Mouse (Mus musculus) neural tube, embryonic 13.5 days (tissue): ENCODE results near the gene H2-Q1. TPM values are rescaled to one million over a fixed set of nuclear protein-coding genes. Genes with fewer than 3 reads are reported as not detected.
"Not testable (repeated sequence)": the region's sequence is repeated elsewhere in the genome, so short reads cannot be mapped to it uniquely, and the experiment has no call there.

Source experiments
- ATAC-seq: fragments of 200-750 bp; cut with Nextera tagmentation; 2 replicates; pipeline ENCODE4 v1.8.0; 2017; ENCODE audit warnings: low read depth, mild to moderate bottlenecking, moderate TSS enrichment, moderate library complexity
- H3K27ac ChIP-seq: fragments of 300-500 bp; sonication (generic); replicated peaks from 2 replicates; pipeline ENCODE4 v1.5.1; 2015; ENCODE audit warnings: moderate library complexity, mild to moderate bottlenecking, inconsistent platforms
- H3K27me3 ChIP-seq: fragments of 300-500 bp; sonication (generic); 2 replicates; pipeline ENCODE4 v1.6.1; 2015; ENCODE audit warnings: mild to moderate bottlenecking, inconsistent platforms
- H3K36me3 ChIP-seq: fragments of 300-500 bp; sonication (generic); 2 replicates; pipeline ENCODE4 v1.6.1; 2015; ENCODE audit warnings: mild to moderate bottlenecking, inconsistent platforms
- H3K4me1 ChIP-seq: fragments of 300-500 bp; sonication (generic); replicated peaks from 2 replicates; pipeline ENCODE4 v1.6.1; 2015; ENCODE audit warnings: inconsistent platforms
- H3K4me2 ChIP-seq: fragments of 300-500 bp; sonication (generic); 2 replicates; pipeline ENCODE4 v1.6.1; 2015; ENCODE audit warnings: inconsistent platforms, mild to moderate bottlenecking, moderate library complexity
- H3K4me3 ChIP-seq: fragments of 300-500 bp; sonication (generic); 2 replicates; pipeline ENCODE4 v1.5.1; 2015; ENCODE audit warnings: mild to moderate bottlenecking, inconsistent platforms
- H3K9ac ChIP-seq: fragments of 300-500 bp; sonication (generic); 2 replicates; pipeline ENCODE4 v1.6.1; 2015; ENCODE audit warnings: moderate library complexity, mild to moderate bottlenecking, inconsistent platforms
- H3K9me3 ChIP-seq: fragments of 300-500 bp; sonication (generic); 2 replicates; pipeline ENCODE4 v1.6.1; 2016; ENCODE audit warnings: inconsistent platforms
- WGBS: fragments of 180-500 bp; shearing (Covaris S2); methylation state at CpG from one replicate; pipeline ENCODE4 v1.1.7; 2015; 5-methylcytosine and 5-hydroxymethylcytosine counted together
- polyA plus RNA-seq: library from polyadenylated mRNA; unstranded; fragments of >200 nt; fragmentation: Nextera tagmentation; extraction: Ambion mirVana; gene quantifications from 2 replicates; pipeline ENCODE4 v1.2.1, GENCODE M21; 2015

H2-Q1 gene
- 0.22 TPM in 1 of 2 replicates, not detected in the other for polyA plus RNA-seq

DNA sequence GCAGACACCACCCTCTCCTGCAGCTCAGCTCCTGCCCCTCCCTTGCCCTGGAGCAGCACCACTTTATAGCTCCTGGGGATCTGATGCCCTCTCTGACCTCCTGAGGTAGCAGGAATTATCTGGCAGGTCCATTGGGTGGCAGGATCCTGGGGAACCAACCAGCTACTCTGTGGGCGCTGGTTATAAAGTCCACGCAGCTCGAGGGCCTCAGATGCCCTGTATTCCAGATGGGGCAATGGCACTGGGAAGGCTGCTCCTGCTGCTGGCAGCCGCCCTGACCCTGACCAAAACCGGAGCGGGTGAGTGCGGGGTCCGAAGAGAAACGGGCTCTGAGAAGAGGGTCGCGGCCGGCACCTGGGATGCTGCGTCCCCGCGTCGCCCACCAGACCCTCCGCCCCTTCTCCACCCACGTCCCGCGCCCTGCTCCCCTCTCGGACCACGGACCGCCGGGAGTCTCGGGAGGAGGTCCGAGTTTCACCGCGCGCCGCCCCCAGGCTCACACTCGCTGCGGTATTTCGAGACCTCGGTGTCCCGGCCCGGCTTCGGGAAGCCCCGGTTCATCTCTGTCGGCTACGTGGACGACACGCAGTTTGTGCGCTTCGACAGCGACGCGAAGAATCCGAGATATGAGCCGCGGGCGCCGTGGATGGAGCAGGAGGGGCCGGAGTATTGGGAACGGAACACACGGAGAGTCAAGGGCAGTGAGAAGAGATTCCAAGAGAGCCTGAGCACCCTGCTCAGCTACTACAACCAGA is at the start of gene H2-Q1:
Gene H2-Q1 (plus strand): TSS at position 79 of the 755 bp plus-strand sequence.
- peaks cover 59% of the 10 kb centered on the region for H3K27me3 ChIP-seq
- peak within 1 kb of the TSS; percentile 62 for H3K9ac ChIP-seq
- no peaks in the 10 kb centered on the region for H3K36me3 ChIP-seq
- peak within 1 kb of the TSS; percentile 59 for H3K4me2 ChIP-seq
- peaks cover 9% of the 10 kb centered on the region for H3K4me1 ChIP-seq
- 3% methylated on average over 55 of the region's 55 CpGs for WGBS
- H3K4me3 ChIP-seq = peak within 1 kb of the TSS; percentile 34
- ATAC-seq = no peak
- H3K27ac ChIP-seq = no peak within 1 kb of the TSS
- H3K9me3 ChIP-seq = no peaks in the 10 kb centered on the region

DNA sequence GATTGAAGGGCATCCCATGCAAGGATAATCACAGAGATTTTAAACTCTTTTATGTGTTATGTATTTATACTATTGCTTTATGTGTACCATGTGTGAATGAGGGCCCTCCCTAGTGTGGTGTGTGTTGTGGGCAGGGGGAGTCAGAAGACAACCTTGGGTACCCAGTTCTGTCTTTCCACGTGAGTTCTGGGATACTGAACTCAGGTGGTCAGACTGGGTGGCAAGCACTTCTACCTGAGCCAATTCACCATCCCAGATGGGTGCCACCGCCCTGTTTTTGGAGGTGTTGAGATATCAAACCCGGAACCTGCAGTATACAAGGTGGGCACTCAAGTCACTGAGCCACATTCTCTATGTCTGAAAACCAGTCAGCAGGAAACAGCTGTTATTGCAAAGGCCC is 48.0 kb upstream of the H2-Q1 start:
- H3K9me3 ChIP-seq = 0 out of 2 replicates have a peak, but pooled peaks cover 3% of the 10 kb centered on the region
- H3K27ac ChIP-seq = no peak overlapping the region
- peaks cover 18% of the 10 kb centered on the region for H3K27me3 ChIP-seq
- no peak overlapping the region for H3K9ac ChIP-seq
- H3K4me2 ChIP-seq = no peak overlapping the region
- ATAC-seq = no peak
- no peak overlapping the region for H3K4me3 ChIP-seq
- H3K4me1 ChIP-seq = no peaks in the 10 kb centered on the region
- 69% methylated on average over 3 of the region's 3 CpGs for WGBS
- H3K36me3 ChIP-seq = no peaks in the 10 kb centered on the region

DNA sequence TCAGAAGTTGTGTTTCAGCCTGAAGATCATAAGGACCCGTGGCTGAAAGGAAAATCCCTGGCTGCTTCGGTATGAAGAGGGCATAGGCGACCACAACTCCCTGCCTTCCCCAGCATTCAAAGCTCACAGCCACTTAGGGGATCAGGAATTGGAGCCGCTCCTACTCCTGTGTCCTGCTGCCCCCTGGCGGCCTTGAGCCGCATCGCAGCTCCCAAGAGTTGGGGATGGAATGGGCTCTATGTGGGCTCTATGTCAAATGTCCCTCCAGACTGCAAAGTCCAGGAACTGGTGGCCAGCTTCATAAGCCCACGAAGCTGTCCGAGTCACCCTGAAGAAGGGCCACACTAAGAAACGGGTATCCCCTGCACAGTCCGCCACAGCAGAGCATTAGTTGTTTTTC is 45.4 kb upstream of the H2-Q1 start:
- Histone ChIP-seq H3K4me2 (no peak overlapping the region), H3K27ac (no peak overlapping the region), H3K9ac (no peak overlapping the region), H3K36me3 (no peaks in the 10 kb centered on the region), H3K4me1 (no peaks in the 10 kb centered on the region), H3K4me3 (no peak overlapping the region), H3K27me3 (peaks cover 18% of the 10 kb centered on the region), H3K9me3 (0 out of 2 replicates have a peak, but pooled peaks cover 3% of the 10 kb centered on the region)
- peak; percentile 74 for ATAC-seq
- 8% methylated on average over 11 of the region's 11 CpGs for WGBS

DNA sequence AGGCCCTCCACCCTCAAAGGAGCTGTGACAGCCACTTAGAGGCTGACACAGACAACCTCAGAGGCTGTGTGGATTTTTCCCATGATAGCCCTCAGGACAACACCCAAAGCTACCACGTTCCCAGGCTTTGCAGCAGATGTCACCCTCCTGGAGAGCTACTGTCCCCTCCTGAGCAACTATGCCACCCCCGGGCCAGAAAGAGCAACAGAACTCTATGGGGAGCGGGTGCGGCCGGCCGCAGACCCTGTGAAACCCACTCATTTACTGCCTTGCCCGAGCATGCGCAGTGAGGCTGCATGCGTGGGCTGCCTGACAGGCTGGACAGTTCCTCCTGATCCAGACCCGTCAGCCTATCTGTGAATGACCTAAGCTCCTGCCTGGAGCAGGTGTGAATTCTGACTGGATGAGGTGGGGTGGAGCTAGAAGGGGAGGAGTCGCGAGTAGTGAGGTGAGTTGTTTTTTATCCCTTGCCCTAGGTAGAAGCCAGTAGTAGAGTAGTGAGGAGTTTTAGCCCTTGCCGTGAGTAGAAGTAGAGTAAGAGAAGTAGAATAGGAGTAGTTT is 43.8 kb upstream of the H2-Q1 start:
- Histone ChIP-seq H3K4me1 (no peaks in the 10 kb centered on the region), H3K27ac (no peak overlapping the region), H3K27me3 (peaks cover 18% of the 10 kb centered on the region), H3K9me3 (0 out of 2 replicates have a peak, but pooled peaks cover 3% of the 10 kb centered on the region), H3K36me3 (no peaks in the 10 kb centered on the region), H3K4me3 (no peak overlapping the region), H3K4me2 (peak overlapping the region; percentile 40), H3K9ac (peak overlapping the region; percentile 52; the same call in 1 of the 2 replicates)
- WGBS = 27% methylated on average over 13 of the region's 13 CpGs
- no peak for ATAC-seq

DNA sequence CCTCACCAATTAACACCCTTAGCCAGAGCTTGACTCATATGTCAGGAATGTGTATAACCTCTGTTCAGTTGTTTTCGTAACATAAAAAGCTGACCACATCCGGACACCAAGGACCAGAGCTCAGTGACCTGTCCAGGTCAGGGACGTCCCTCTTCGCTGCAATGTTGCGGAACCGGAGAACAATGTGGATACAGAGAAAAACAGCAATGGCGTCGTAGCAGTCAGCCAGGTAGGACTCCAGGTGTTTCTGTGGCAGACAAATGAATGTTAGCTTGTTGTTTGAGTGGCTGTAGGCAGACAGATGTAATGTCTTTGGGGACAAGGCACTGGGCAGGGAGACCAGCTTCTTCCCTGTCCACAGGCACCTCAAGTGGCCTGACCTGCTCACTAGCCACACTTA is 42.2 kb upstream of the H2-Q1 start:
- peaks cover 18% of the 10 kb centered on the region for H3K27me3 ChIP-seq
- no peaks in the 10 kb centered on the region for H3K4me1 ChIP-seq
- H3K36me3 ChIP-seq = no peaks in the 10 kb centered on the region
- no peak for ATAC-seq
- H3K4me3 ChIP-seq = no peak overlapping the region
- no peak overlapping the region for H3K9ac ChIP-seq
- no peak overlapping the region for H3K27ac ChIP-seq
- H3K4me2 ChIP-seq = no peak overlapping the region
- WGBS = 89% methylated on average over 8 of the region's 8 CpGs
- 0 out of 2 replicates have a peak, but pooled peaks cover 3% of the 10 kb centered on the region for H3K9me3 ChIP-seq

DNA sequence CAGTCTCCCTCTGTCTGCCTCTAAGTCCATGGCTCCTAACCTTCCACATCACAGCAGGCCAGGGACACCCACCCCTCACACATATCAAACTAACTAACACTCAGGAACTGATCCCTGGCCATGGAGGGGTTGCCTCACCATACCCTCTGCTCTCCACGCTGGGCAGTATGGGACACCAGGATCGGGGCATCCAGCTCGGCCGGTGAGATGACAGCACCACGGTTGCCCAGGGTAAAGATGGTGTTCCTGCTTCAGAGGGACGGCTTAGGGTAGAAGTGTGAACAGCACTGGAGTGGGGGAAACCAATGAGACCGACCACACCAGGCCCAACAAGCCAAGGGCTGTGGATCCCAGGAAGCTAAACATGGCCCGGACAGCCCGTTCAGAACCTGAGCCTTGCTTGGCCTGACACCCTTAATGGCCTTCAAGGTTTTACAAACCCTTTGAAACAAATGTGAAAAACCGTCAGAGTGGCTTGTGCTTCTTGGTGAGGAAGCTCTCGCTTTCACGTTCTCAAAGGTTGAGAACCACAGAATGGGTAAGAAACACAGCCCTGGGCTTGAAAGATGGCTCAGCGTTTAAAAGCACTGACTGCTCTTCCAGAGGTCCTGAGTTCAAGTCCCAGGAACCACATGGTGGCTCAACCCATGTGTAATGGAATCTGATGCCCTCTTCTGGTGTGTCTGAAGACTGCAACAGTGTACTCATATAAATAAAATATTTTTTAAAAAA is 41.1 kb upstream of the H2-Q1 start:
- H3K9ac ChIP-seq = no peak overlapping the region
- H3K4me1 ChIP-seq = no peaks in the 10 kb centered on the region
- no peaks in the 10 kb centered on the region for H3K9me3 ChIP-seq
- H3K27ac ChIP-seq = no peak overlapping the region
- WGBS = 87% methylated on average over 13 of the region's 13 CpGs
- no peak overlapping the region for H3K4me3 ChIP-seq
- H3K36me3 ChIP-seq = no peaks in the 10 kb centered on the region
- H3K27me3 ChIP-seq = peaks cover 18% of the 10 kb centered on the region
- no peak for ATAC-seq
- H3K4me2 ChIP-seq = no peak overlapping the region

DNA sequence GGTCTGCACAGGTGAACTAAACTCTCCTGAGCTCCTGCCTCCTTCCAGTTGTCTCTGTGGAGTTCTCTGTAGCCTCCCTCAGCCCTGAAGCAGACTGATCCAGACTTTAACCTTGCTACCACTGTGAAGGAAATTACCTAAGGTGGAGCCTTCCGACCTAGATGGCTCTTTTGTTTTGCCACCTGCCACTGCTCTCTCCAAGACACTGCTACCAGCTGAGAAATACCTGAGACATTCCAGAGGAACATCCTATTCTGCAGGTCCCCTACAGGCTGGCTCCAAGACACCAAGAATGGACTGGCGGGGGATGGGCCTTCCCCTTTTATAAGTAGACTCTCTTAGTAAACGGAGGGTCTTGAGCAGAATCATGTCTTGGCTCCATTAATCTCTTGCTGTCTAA is 39.9 kb upstream of the H2-Q1 start:
- Histone ChIP-seq H3K4me3 (no peak overlapping the region), H3K4me1 (no peaks in the 10 kb centered on the region), H3K27me3 (peaks cover 15% of the 10 kb centered on the region), H3K27ac (no peak overlapping the region), H3K9me3 (no peaks in the 10 kb centered on the region), H3K9ac (no peak overlapping the region), H3K36me3 (no peaks in the 10 kb centered on the region), H3K4me2 (no peak overlapping the region)
- no peak for ATAC-seq
- WGBS = 65% methylated on average over 3 of the region's 3 CpGs

DNA sequence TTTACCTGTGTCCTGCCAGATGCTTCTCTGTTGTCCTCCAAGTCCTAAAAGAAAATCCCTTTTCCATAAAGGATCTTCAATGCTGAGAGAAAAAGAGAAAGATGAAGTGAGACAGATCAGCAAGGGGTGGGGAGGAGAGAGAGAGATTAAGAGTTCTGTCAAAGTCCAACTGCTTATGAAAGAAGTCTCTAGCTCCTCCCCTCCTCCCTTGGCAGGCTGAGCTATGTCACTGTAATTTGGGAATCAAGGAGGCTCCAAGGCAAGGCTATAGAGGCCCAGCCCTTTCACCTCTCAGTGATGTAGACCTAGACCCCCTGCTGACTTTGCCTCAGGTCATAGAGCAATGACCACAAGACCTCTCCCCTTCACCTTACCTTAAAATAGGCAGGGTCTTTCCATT is 34.8 kb upstream of the H2-Q1 start:
- H3K27me3 ChIP-seq = no peaks in the 10 kb centered on the region
- no peaks in the 10 kb centered on the region for H3K36me3 ChIP-seq
- H3K4me2 ChIP-seq = no peak overlapping the region
- H3K4me3 ChIP-seq = no peak overlapping the region
- no peaks in the 10 kb centered on the region for H3K4me1 ChIP-seq
- H3K27ac ChIP-seq = no peak overlapping the region
- H3K9me3 ChIP-seq = no peaks in the 10 kb centered on the region
- ATAC-seq = no peak
- no peak overlapping the region for H3K9ac ChIP-seq

DNA sequence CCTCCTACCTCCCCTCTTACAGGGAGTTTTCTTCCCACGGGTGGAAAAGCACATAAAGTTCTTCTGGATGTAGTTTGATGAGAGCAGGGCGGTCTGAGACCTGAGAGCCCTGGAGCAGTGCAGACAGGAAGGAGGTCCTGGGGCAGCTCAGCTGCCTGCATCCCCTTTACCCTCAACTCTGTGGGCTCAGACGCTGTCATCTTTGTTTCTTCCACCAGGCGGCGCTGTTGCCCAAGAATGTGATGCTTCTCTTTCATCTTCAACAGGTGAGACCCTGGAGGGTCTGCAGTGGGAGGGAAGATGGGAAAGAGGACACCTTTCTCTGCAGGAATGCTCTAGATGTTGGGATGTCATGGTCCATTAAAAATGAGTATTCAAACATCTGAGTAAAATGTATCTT is 24.4 kb upstream of the H2-Q1 start:
- H3K27me3 ChIP-seq, ATAC-seq, H3K9me3 ChIP-seq, H3K4me1 ChIP-seq, H3K9ac ChIP-seq, H3K27ac ChIP-seq, H3K4me2 ChIP-seq, H3K4me3 ChIP-seq, H3K36me3 ChIP-seq: not testable (repeated sequence)
- 6% methylated on average over 5 of the region's 5 CpGs for WGBS

DNA sequence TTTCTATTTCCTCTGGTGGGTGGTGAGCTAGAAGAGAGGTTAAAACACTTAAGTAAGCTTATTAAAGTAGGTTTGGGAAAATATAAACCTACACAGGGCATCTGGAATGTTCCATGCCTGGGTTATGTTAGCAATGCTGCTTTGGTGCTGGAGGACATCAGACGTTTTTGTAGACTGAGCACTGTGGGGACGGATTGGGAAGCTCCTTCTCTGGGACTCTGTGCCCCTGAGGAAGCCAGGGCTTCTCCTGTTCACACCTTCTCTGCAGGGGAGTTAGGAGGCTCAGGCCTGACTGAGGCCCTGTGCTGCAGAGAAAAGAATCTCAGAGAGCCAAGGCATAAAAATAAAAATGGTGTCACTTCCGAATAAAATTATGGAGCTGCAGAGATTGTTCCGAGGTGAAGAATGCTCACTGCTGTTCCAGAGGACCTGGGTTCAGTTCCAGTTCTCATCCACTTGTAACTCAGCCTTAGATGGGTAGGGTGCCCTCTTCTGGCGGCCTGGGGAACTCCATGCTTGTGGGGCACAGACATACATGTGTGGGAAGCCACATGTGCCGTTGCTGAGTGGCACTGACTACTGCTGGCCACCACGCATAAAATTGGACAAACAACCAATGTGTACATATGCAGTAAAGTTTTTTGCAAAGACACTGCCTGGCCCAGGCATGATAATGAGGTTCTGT is 19.8 kb upstream of the H2-Q1 start:
- H3K27ac ChIP-seq, H3K4me1 ChIP-seq, H3K9me3 ChIP-seq, H3K36me3 ChIP-seq, H3K9ac ChIP-seq, ATAC-seq, H3K4me2 ChIP-seq, H3K4me3 ChIP-seq, H3K27me3 ChIP-seq: not testable (repeated sequence)
- 89% methylated on average over 7 of the region's 7 CpGs for WGBS

DNA sequence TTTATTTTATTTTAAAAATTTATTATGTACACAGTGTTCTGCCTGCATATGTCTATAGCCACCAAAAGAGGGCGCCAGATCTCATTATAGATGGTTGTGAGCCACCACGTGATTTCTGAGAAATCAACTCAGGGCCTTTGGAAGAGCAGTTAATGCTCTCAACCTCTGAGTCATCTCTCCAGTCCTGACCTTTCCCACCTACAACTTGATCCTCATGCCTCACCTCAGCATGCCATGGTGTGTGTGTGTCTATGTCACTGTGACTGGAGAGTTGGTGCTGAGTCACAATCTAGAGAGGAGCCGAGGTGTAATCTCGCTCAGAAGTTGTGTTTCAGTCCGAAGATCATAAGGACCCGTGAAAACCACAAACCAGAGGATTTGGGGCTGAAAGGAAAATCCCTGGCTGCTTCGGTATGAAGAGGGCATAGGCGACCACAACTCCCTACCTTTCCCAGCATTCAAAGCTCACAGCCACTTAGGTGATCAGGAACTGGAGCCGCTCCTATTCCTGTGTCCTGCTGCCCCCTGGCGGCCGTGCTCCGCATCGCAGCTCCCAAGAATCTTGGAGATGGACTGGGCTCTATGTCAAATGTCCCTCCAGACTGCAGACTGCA is 18.5 kb upstream of the H2-Q1 start:
- H3K4me2 ChIP-seq = no peak overlapping the region
- no peak overlapping the region for H3K27ac ChIP-seq
- no peak for ATAC-seq
- no peak overlapping the region for H3K4me3 ChIP-seq
- H3K36me3 ChIP-seq = no peaks in the 10 kb centered on the region
- H3K9ac ChIP-seq = no peak overlapping the region
- no peaks in the 10 kb centered on the region for H3K9me3 ChIP-seq
- no peaks in the 10 kb centered on the region for H3K27me3 ChIP-seq
- H3K4me1 ChIP-seq = no peaks in the 10 kb centered on the region
- WGBS = 25% methylated on average over 13 of the region's 13 CpGs
